Mouse (Mus musculus): ENCODE results near the gene Ppm1m. TPM values are rescaled to one million over a fixed set of nuclear protein-coding genes. Genes with fewer than 3 reads are reported as not detected.

The Ppm1m gene
- polyA plus RNA-seq, 1 experiment from 2014 or later: 55.8 TPM

GRCm38 (mm10) chr9:106156419-106156818 lies 43.1 kb downstream of the Ppm1m start:
- Histone ChIP-seq H3K27ac (replicated peaks) (no peak overlapping the region), H3K36me3 (no peaks in the 10 kb centered on the region), H3K9ac (no peak overlapping the region), H3K27me3 (0 out of 2 replicates have a peak, but pooled peaks cover under 1% of the 10 kb centered on the region), H3K4me1 (no peaks in the 10 kb centered on the region), H3K4me2 (replicated peaks) (no peak overlapping the region), H3K9me3 (replicated peaks) (no peaks in the 10 kb centered on the region), H3K4me3 (replicated peaks) (no peak overlapping the region)
- no peak for ATAC-seq (ENCODE audit: insufficient number of reproducible peaks, low FRiP score, low TSS enrichment, low read depth)
- 56% methylated on average over 5 of the region's 5 CpGs for WGBS

GRCm38 (mm10) chr9:106154106-106154505 lies 45.4 kb downstream of the Ppm1m start:
- no peaks in the 10 kb centered on the region for H3K9me3 ChIP-seq (replicated peaks)
- ATAC-seq (ENCODE audit: insufficient number of reproducible peaks, low FRiP score, low TSS enrichment, low read depth): no peak
- peaks cover 20% of the 10 kb centered on the region for H3K27me3 ChIP-seq
- peaks cover 6% of the 10 kb centered on the region for H3K4me1 ChIP-seq
- H3K27ac ChIP-seq (replicated peaks): no peak overlapping the region
- no peak overlapping the region for H3K9ac ChIP-seq
- no peak overlapping the region for H3K4me2 ChIP-seq (replicated peaks)
- 88% methylated on average over 9 of the region's 9 CpGs for WGBS
- no peak overlapping the region for H3K4me3 ChIP-seq (replicated peaks)
- no peaks in the 10 kb centered on the region for H3K36me3 ChIP-seq

GRCm38 (mm10) chr9:106149399-106149754 lies 50.2 kb downstream of the Ppm1m start:
- no peaks in the 10 kb centered on the region for H3K9me3 ChIP-seq (replicated peaks)
- H3K4me1 ChIP-seq: peaks cover 24% of the 10 kb centered on the region
- 0 out of 2 replicates have a peak overlapping the region, but pooled peaks have one; percentile 6 for H3K9ac ChIP-seq
- H3K4me3 ChIP-seq (replicated peaks): peak overlapping the region; percentile 36
- peak overlapping the region; percentile 62 for H3K4me2 ChIP-seq (replicated peaks)
- peaks cover 47% of the 10 kb centered on the region for H3K27me3 ChIP-seq
- no peak for ATAC-seq (ENCODE audit: insufficient number of reproducible peaks, low FRiP score, low TSS enrichment, low read depth)
- no peak overlapping the region for H3K27ac ChIP-seq (replicated peaks)
- no peaks in the 10 kb centered on the region for H3K36me3 ChIP-seq
- 21% methylated on average over 10 of the region's 10 CpGs for WGBS

- H3K27ac ChIP-seq (replicated peaks): no peak overlapping the region
- peak overlapping the region; percentile 36 for H3K4me3 ChIP-seq (replicated peaks)
- peaks cover 24% of the 10 kb centered on the region for H3K4me1 ChIP-seq
- H3K9me3 ChIP-seq (replicated peaks): no peaks in the 10 kb centered on the region
- 0 out of 2 replicates have a peak overlapping the region, but pooled peaks have one; percentile 6 for H3K9ac ChIP-seq
- no peak for ATAC-seq (ENCODE audit: insufficient number of reproducible peaks, low FRiP score, low TSS enrichment, low read depth)
- H3K4me2 ChIP-seq (replicated peaks): peak overlapping the region; percentile 62
- peaks cover 47% of the 10 kb centered on the region for H3K27me3 ChIP-seq
- 2% methylated on average over 36 of the region's 36 CpGs for WGBS
- H3K36me3 ChIP-seq: no peaks in the 10 kb centered on the region
Measured at GRCm38 (mm10) chr9:106148541-106149398, 50.8 kb downstream of the Ppm1m start.

GRCm38 (mm10) chr9:106147851-106148431 lies 51.6 kb downstream of the Ppm1m start:
- no peaks in the 10 kb centered on the region for H3K36me3 ChIP-seq
- peak overlapping the region; percentile 62 for H3K4me2 ChIP-seq (replicated peaks)
- H3K9ac ChIP-seq: no peak overlapping the region
- WGBS: 4% methylated on average over 10 of the region's 10 CpGs
- peaks cover 47% of the 10 kb centered on the region for H3K27me3 ChIP-seq
- ATAC-seq (ENCODE audit: insufficient number of reproducible peaks, low FRiP score, low TSS enrichment, low read depth): peak; percentile 31; the same call in 1 of the 2 replicates
- H3K9me3 ChIP-seq (replicated peaks): no peaks in the 10 kb centered on the region
- no peak overlapping the region for H3K27ac ChIP-seq (replicated peaks)
- peaks cover 24% of the 10 kb centered on the region for H3K4me1 ChIP-seq
- H3K4me3 ChIP-seq (replicated peaks): peak overlapping the region; percentile 36

- Histone ChIP-seq H3K36me3 (no peaks in the 10 kb centered on the region), H3K4me2 (replicated peaks) (no peak overlapping the region), H3K4me1 (peaks cover 24% of the 10 kb centered on the region), H3K27ac (replicated peaks) (no peak overlapping the region), H3K27me3 (peaks cover 47% of the 10 kb centered on the region), H3K9ac (no peak overlapping the region), H3K9me3 (replicated peaks) (no peaks in the 10 kb centered on the region), H3K4me3 (replicated peaks) (no peak overlapping the region)
- ATAC-seq (ENCODE audit: insufficient number of reproducible peaks, low FRiP score, low TSS enrichment, low read depth): no peak
- WGBS: 29% methylated on average over 5 of the region's 5 CpGs
Measured at GRCm38 (mm10) chr9:106147281-106147680, 52.3 kb downstream of the Ppm1m start.

GRCm38 (mm10) chr9:106145582-106145981 lies 54.0 kb downstream of the Ppm1m start:
- no peaks in the 10 kb centered on the region for H3K36me3 ChIP-seq
- no peak overlapping the region for H3K4me3 ChIP-seq (replicated peaks)
- peaks cover 24% of the 10 kb centered on the region for H3K4me1 ChIP-seq
- no peak overlapping the region for H3K4me2 ChIP-seq (replicated peaks)
- no peak overlapping the region for H3K9ac ChIP-seq
- no peak overlapping the region for H3K27ac ChIP-seq (replicated peaks)
- no peaks in the 10 kb centered on the region for H3K9me3 ChIP-seq (replicated peaks)
- no peak for ATAC-seq (ENCODE audit: insufficient number of reproducible peaks, low FRiP score, low TSS enrichment, low read depth)
- WGBS: 62% methylated on average over 2 of the region's 2 CpGs
- H3K27me3 ChIP-seq: peaks cover 41% of the 10 kb centered on the region

MicroRNAs within 50 kb of the gene (microRNA counts, 519-probe panel; counts per million panel counts)
- microRNA mmu-let-7g: 4,628 counts per million, percentile 98 among the panel's probes with 10 or more counts

Small RNA genes within 50 kb of the gene (microRNA-seq; reads per million reads assigned to microRNA genes)
- gene Mir135a-1 (ENCODE audit: borderline number of aligned reads) (4.7 reads per million, percentile 19 among the genes with 10 or more reads in this experiment), gene Mirlet7g (ENCODE audit: borderline number of aligned reads) (57,226 reads per million, percentile 99 among the genes with 10 or more reads in this experiment)

Other genes with a start within 250 kb of the Ppm1m start
- 0.05 and 0.15 TPM in 2 replicates for gene Col6a5, start 239.1 kb downstream of the Ppm1m start, polyA plus RNA-seq (2015; fragmentation: Nextera tagmentation; extraction: Ambion mirVana)
- gene Col6a4, start 103.0 kb downstream of the Ppm1m start, polyA plus RNA-seq (2015; fragmentation: Nextera tagmentation; extraction: Ambion mirVana): 0.39 and 0.59 TPM in 2 replicates
- 2.9 and 3.0 TPM in 2 replicates for gene Glyctk, start 41.6 kb downstream of the Ppm1m start, polyA plus RNA-seq (2015; fragmentation: Nextera tagmentation; extraction: Ambion mirVana)
- gene Wdr82, start 28.8 kb downstream of the Ppm1m start, polyA plus RNA-seq (2015; fragmentation: Nextera tagmentation; extraction: Ambion mirVana): 22.3 and 24.2 TPM in 2 replicates
- gene Twf2, start 3.4 kb upstream of the Ppm1m start, polyA plus RNA-seq (2015; fragmentation: Nextera tagmentation; extraction: Ambion mirVana): 57.2 and 64.1 TPM in 2 replicates
- gene Tlr9, start 22.9 kb upstream of the Ppm1m start, polyA plus RNA-seq (2015; fragmentation: Nextera tagmentation; extraction: Ambion mirVana): 0.07 and 0.28 TPM in 2 replicates
- gene Alas1, start 48.9 kb upstream of the Ppm1m start, polyA plus RNA-seq (2015; fragmentation: Nextera tagmentation; extraction: Ambion mirVana): 107 and 109 TPM in 2 replicates
- 22.4 and 32.8 TPM in 2 replicates for gene Poc1a, start 81.3 kb upstream of the Ppm1m start, polyA plus RNA-seq (2015; fragmentation: Nextera tagmentation; extraction: Ambion mirVana)
- gene Dusp7, start 168.9 kb upstream of the Ppm1m start, polyA plus RNA-seq (2015; fragmentation: Nextera tagmentation; extraction: Ambion mirVana): 42.3 and 44.2 TPM in 2 replicates
- gene Rpl29, start 229.7 kb upstream of the Ppm1m start, polyA plus RNA-seq (2015; fragmentation: Nextera tagmentation; extraction: Ambion mirVana): 943 and 957 TPM in 2 replicates
- 40.6 and 43.7 TPM in 2 replicates for gene Acy1, start 238.6 kb upstream of the Ppm1m start, polyA plus RNA-seq (2015; fragmentation: Nextera tagmentation; extraction: Ambion mirVana)
- gene Abhd14b, start 247.7 kb upstream of the Ppm1m start, polyA plus RNA-seq (2015; fragmentation: Nextera tagmentation; extraction: Ambion mirVana): 34.7 and 44.1 TPM in 2 replicates
- 75.6 and 87.0 TPM in 2 replicates for gene Abhd14a, start 247.9 kb upstream of the Ppm1m start, polyA plus RNA-seq (2015; fragmentation: Nextera tagmentation; extraction: Ambion mirVana)

All from embryonic facial prominence, embryonic 15.5 days (tissue).